Mouse (Mus musculus) hindbrain, postnatal 0 days (tissue): Measurements from ENCODE around the gene Pcnx2. TPM values are rescaled to one million over a fixed set of nuclear protein-coding genes. Genes with fewer than 3 reads are reported as not detected.

Experiments used
- ATAC-seq: fragments of 200-750 bp; cut with Nextera tagmentation; 2 replicates; pipeline ENCODE4 v1.8.0; 2017; ENCODE audit warnings: mild to moderate bottlenecking, moderate TSS enrichment, moderate library complexity
- DNase-seq: peaks from one replicate; pipeline ENCODE4 v3.0.0-alpha.2; 2015; ENCODE audit warnings: low spot score
- H3K27ac ChIP-seq: fragments of 300-500 bp; sonication (generic); 2 replicates; pipeline ENCODE4 v1.5.1; 2014; ENCODE audit warnings: mild to moderate bottlenecking
- H3K27me3 ChIP-seq: fragments of 300-500 bp; sonication (generic); 2 replicates; pipeline ENCODE4 v1.6.1; 2014; ENCODE audit warnings: low read length, mixed read lengths; ENCODE audit not compliant: insufficient read depth
- H3K36me3 ChIP-seq: fragments of 300-500 bp; sonication (generic); 2 replicates; pipeline ENCODE4 v1.6.1; 2014; ENCODE audit warnings: low read length, mixed read lengths; ENCODE audit not compliant: insufficient read depth
- H3K4me1 ChIP-seq: fragments of 300-500 bp; sonication (generic); 2 replicates; pipeline ENCODE4 v1.6.1; 2014; ENCODE audit warnings: antibody characterized with exemption, low read length, mixed read lengths; ENCODE audit not compliant: insufficient read depth
- H3K4me2 ChIP-seq: fragments of 300-500 bp; sonication (generic); 2 replicates; pipeline ENCODE4 v1.6.1; 2014; ENCODE audit warnings: low read depth, mild to moderate bottlenecking, low read length, moderate library complexity, mixed read lengths
- H3K4me3 ChIP-seq: fragments of 300-500 bp; sonication (generic); 2 replicates; pipeline ENCODE4 v1.5.1; 2014; ENCODE audit warnings: low read length
- H3K9ac ChIP-seq: fragments of 300-500 bp; sonication (generic); replicated peaks from 2 replicates; pipeline ENCODE4 v1.6.1; 2014; ENCODE audit warnings: mild to moderate bottlenecking, low read length, moderate library complexity, mixed read lengths
- H3K9me3 ChIP-seq: fragments of 300-500 bp; sonication (generic); 2 replicates; pipeline ENCODE4 v1.6.1; 2016; ENCODE audit warnings: low read length, mixed read lengths
- CTCF ChIP-seq: IDR thresholded peaks from 2 replicates; pipeline ENCODE4 v1.5.1; 2016; ENCODE audit warnings: antibody characterized with exemption, control low read depth, low read depth
- WGBS: fragments of 180-500 bp; shearing (Covaris S2); extraction: QIAGEN DNeasy Blood & Tissue Kit; methylation state at CpG from one replicate; pipeline ENCODE4 v1.1.7; 2014; 5-methylcytosine and 5-hydroxymethylcytosine counted together
- polyA plus RNA-seq: library from polyadenylated mRNA; unstranded; fragments of >200 nt; fragmentation: Nextera tagmentation; extraction: Ambion mirVana; gene quantifications from 2 replicates; pipeline ENCODE4 v1.2.1, GENCODE M21; 2015
- total RNA-seq: library from RNA; depleted of rRNA; stranded (reverse); fragments of >200 nt; gene quantifications from 2 replicates; pipeline ENCODE4 v1.2.3, GENCODE M21; 2014

Gene Pcnx2
- total and polyA plus RNA-seq, 2 experiments from 2014 or later: 3.0 to 11.8 TPM

- 73% methylated on average over 7 of the region's 7 CpGs for WGBS
- H3K27me3 ChIP-seq: no peaks in the 10 kb centered on the region; the same call in 1 of the 2 replicates
- no peak overlapping the region for H3K4me2 ChIP-seq
- DNase-seq (no peak), ATAC-seq (no peak)
- TF ChIP-seq CTCF: no peak
- H3K9me3 ChIP-seq: no peaks in the 10 kb centered on the region
- H3K27ac ChIP-seq: no peak overlapping the region
- H3K36me3 ChIP-seq: no peaks in the 10 kb centered on the region
- H3K4me1 ChIP-seq: no peaks in the 10 kb centered on the region
- H3K4me3 ChIP-seq: no peak overlapping the region
- no peak overlapping the region for H3K9ac ChIP-seq
Measured at GRCm38 (mm10) chr8:125786886-125787285, 111.2 kb downstream of the Pcnx2 start.

GRCm38 (mm10) chr8:125782161-125782560 lies 116.0 kb downstream of the Pcnx2 start:
- Histone ChIP-seq H3K27me3 (no peaks in the 10 kb centered on the region; the same call in 1 of the 2 replicates), H3K9me3 (no peaks in the 10 kb centered on the region), H3K4me2 (no peak overlapping the region), H3K9ac (no peak overlapping the region), H3K4me3 (no peak overlapping the region), H3K36me3 (no peaks in the 10 kb centered on the region), H3K4me1 (no peaks in the 10 kb centered on the region), H3K27ac (no peak overlapping the region)
- no peak for TF ChIP-seq CTCF
- 67% methylated on average over 3 of the region's 3 CpGs for WGBS
- DNase-seq (no peak), ATAC-seq (no peak)

- Histone ChIP-seq H3K4me1 (no peaks in the 10 kb centered on the region), H3K27ac (no peak overlapping the region), H3K4me3 (no peak overlapping the region), H3K4me2 (no peak overlapping the region), H3K9me3 (no peaks in the 10 kb centered on the region), H3K9ac (no peak overlapping the region), H3K27me3 (no peaks in the 10 kb centered on the region; the same call in 1 of the 2 replicates), H3K36me3 (no peaks in the 10 kb centered on the region)
- no peak for DNase-seq
- 75% methylated on average over 8 of the region's 8 CpGs for WGBS
- no peak for ATAC-seq
- no peak for TF ChIP-seq CTCF
Measured at GRCm38 (mm10) chr8:125779656-125780055, 118.5 kb downstream of the Pcnx2 start.

GRCm38 (mm10) chr8:125778919-125779318 lies 119.2 kb downstream of the Pcnx2 start:
- 93% methylated on average over 5 of the region's 5 CpGs for whole genome bisulfite sequencing
- Histone ChIP-seq H3K4me1 (no peaks in the 10 kb centered on the region), H3K9me3 (no peaks in the 10 kb centered on the region), H3K27me3 (no peaks in the 10 kb centered on the region; the same call in 1 of the 2 replicates), H3K36me3 (no peaks in the 10 kb centered on the region), H3K27ac (no peak overlapping the region), H3K4me3 (no peak overlapping the region), H3K4me2 (no peak overlapping the region), H3K9ac (no peak overlapping the region)
- DNase-seq (no peak), ATAC-seq (no peak)
- TF ChIP-seq CTCF: no peak

GRCm38 (mm10) chr8:125777478-125778164 lies 120.5 kb downstream of the Pcnx2 start:
- no peak for DNase-seq
- ATAC-seq: no peak
- H3K4me3 ChIP-seq: no peak overlapping the region
- WGBS: 77% methylated on average over 12 of the region's 12 CpGs
- no peak overlapping the region for H3K9ac ChIP-seq
- H3K9me3 ChIP-seq: no peaks in the 10 kb centered on the region
- H3K4me2 ChIP-seq: no peak overlapping the region
- 0 out of 2 replicates have a peak, but pooled peaks cover 3% of the 10 kb centered on the region for H3K36me3 ChIP-seq
- H3K4me1 ChIP-seq: no peaks in the 10 kb centered on the region
- H3K27ac ChIP-seq: no peak overlapping the region
- H3K27me3 ChIP-seq: no peaks in the 10 kb centered on the region; the same call in 1 of the 2 replicates
- TF ChIP-seq CTCF: no peak

GRCm38 (mm10) chr8:125776800-125777199 lies 121.3 kb downstream of the Pcnx2 start:
- Histone ChIP-seq H3K9ac (no peak overlapping the region), H3K36me3 (0 out of 2 replicates have a peak, but pooled peaks cover 3% of the 10 kb centered on the region), H3K9me3 (no peaks in the 10 kb centered on the region), H3K4me1 (no peaks in the 10 kb centered on the region), H3K27ac (no peak overlapping the region), H3K27me3 (no peaks in the 10 kb centered on the region), H3K4me3 (no peak overlapping the region), H3K4me2 (no peak overlapping the region)
- TF ChIP-seq CTCF: no peak
- ATAC-seq: no peak
- DNase-seq: no peak
- WGBS: 68% methylated on average over 6 of the region's 6 CpGs

- no peaks in the 10 kb centered on the region for H3K9me3 ChIP-seq
- no peak for TF ChIP-seq CTCF
- WGBS: 89% methylated on average over 3 of the region's 3 CpGs
- 0 out of 2 replicates have a peak, but pooled peaks cover 3% of the 10 kb centered on the region for H3K36me3 ChIP-seq
- ATAC-seq (no peak), DNase-seq (no peak)
- H3K9ac ChIP-seq: no peak overlapping the region
- no peak overlapping the region for H3K27ac ChIP-seq
- no peak overlapping the region for H3K4me2 ChIP-seq
- no peaks in the 10 kb centered on the region for H3K4me1 ChIP-seq
- H3K4me3 ChIP-seq: no peak overlapping the region
- H3K27me3 ChIP-seq: no peaks in the 10 kb centered on the region
Measured at GRCm38 (mm10) chr8:125776314-125776713, 121.8 kb downstream of the Pcnx2 start.
